ENCODE assay signal across 25 mouse cellular contexts in genomic region chr13:76447528-76447927, GRCm38 (mm10).
DNase-seq lines count a peak whose midpoint lies in the region; ATAC-seq and TF ChIP-seq lines count a peak whose summit lies in the region.
"Had no signal": no experiment of that assay in that cellular context is flagged by ENCODE, and none has a peak within 500 bp of the region (broad histone marks: within the 10 kb centered on the region; RNA-seq: fewer than 3 reads in every experiment).

No protein-coding gene starts in this region.

- TF ChIP-seq CTCF in layer of hippocampus, adult 2 months (conservative IDR thresholded peaks at IDR 0.05) = no peak
- TF ChIP-seq CTCF in G1E (IDR thresholded peaks at IDR 0.05; ENCODE audit: low read depth, low read length) = no peak
- no peak for TF ChIP-seq CTCF in cortical plate, adult 2 months (IDR thresholded peaks at IDR 0.05; ENCODE audit: extremely low read depth, insufficient read depth, low read length)

- peaks cover 10% of the 10 kb centered on the region; the same call in 1 of the 2 replicates for H3K4me1 ChIP-seq in G1E (ENCODE audit: insufficient read depth, low read depth, low read length)
- H3K4me1 ChIP-seq in cortical plate, adult 2 months (ENCODE audit: control insufficient read depth, insufficient read depth, low read length) = no peaks in the 10 kb centered on the region; the same call in 1 of the 2 replicates
- H3K4me1 ChIP-seq: embryonic facial prominence, embryonic 10.5 days; embryonic facial prominence, embryonic 12.5 days; forebrain, embryonic 12.5 days had no signal

- peak; percentile 90 for ATAC-seq in frontal cortex, adult (ENCODE audit: low TSS enrichment)
- ATAC-seq in G1E (ENCODE audit: extremely low read depth, insufficient number of reproducible peaks, low FRiP score, poor library complexity, severe bottlenecking) = 0 out of 2 replicates have a peak, but pooled peaks have one; percentile 15
- ATAC-seq in erythroid progenitor cell, adult 5-6 weeks (replicated peaks; ENCODE audit: low FRiP score, poor library complexity, severe bottlenecking) = no peak
- ATAC-seq: CD4-positive, CD25-positive, alpha-beta regulatory T cell, adult 4 months; forebrain, embryonic 14.5 days; forebrain, embryonic 16.5 days had no signal

- H3K36me3 ChIP-seq in G1E (replicated peaks) = no peaks in the 10 kb centered on the region
- H3K36me3 ChIP-seq: embryonic facial prominence, embryonic 10.5 days; embryonic facial prominence, embryonic 12.5 days; forebrain, embryonic 10.5 days; forebrain, embryonic 12.5 days had no signal

- no peaks in the 10 kb centered on the region for H3K9me3 ChIP-seq in G1E (replicated peaks)
- H3K9me3 ChIP-seq: embryonic facial prominence, embryonic 10.5 days; embryonic facial prominence, embryonic 12.5 days; forebrain, embryonic 10.5 days; forebrain, embryonic 12.5 days had no signal

- no peak overlapping the region for H3K4me3 ChIP-seq in layer of hippocampus, adult 2 months
- no peak overlapping the region for H3K4me3 ChIP-seq in G1E (ENCODE audit: low read depth, low read length)
- H3K4me3 ChIP-seq in cortical plate, adult 2 months (ENCODE audit: insufficient read depth, low read length) = no peak overlapping the region
- H3K4me3 ChIP-seq: embryonic facial prominence, embryonic 10.5 days; embryonic facial prominence, embryonic 12.5 days; forebrain, embryonic 10.5 days; forebrain, embryonic 12.5 days had no signal

- peaks cover 8% of the 10 kb centered on the region for H3K27me3 ChIP-seq in G1E (ENCODE audit: insufficient read depth, low read length)
- H3K27me3 ChIP-seq: CH12.LX; embryonic facial prominence, embryonic 12.5 days; forebrain, embryonic 12.5 days had no signal

- 0 out of 2 replicates have a peak overlapping the region, but pooled peaks have one; percentile 24 for H3K27ac ChIP-seq in layer of hippocampus, adult 2 months
- peak overlapping the region; percentile 84 for H3K27ac ChIP-seq in cortical plate, adult 2 months (ENCODE audit: insufficient read depth, low read length)
- H3K27ac ChIP-seq: embryonic facial prominence, embryonic 10.5 days; embryonic facial prominence, embryonic 12.5 days; forebrain, embryonic 10.5 days; forebrain, embryonic 12.5 days had no signal

- TF ChIP-seq POLR2A in cortical plate, adult 2 months (IDR thresholded peaks at IDR 0.05; ENCODE audit: extremely low read depth, insufficient read depth, low read length) = no peak

- no peak for DNase-seq in frontal cortex, postnatal 10 days (ENCODE audit: low spot score in 2 of 2)
- DNase-seq in layer of hippocampus, adult 2 months (ENCODE audit: low spot score in 2 of 2) = no peak
- DNase-seq in layer of hippocampus, postnatal 14 days (ENCODE audit: low spot score in 2 of 2) = no peak
- no peak for DNase-seq in G1E (ENCODE audit: low spot score)
- DNase-seq: adrenal gland, adult 2 months; adrenal gland, postnatal 10 days; adrenal gland, postnatal 25 days; B cell, adult 2 months; cerebellum, adult 11-12 months; cerebellum, adult 2 months; cerebellum, adult 9-10 months; cerebellum, postnatal 10 days; cerebellum, postnatal 25 days; embryo, embryonic 11 days had no signal
